Mouse (Mus musculus): ENCODE data around the gene Supv3l1. TPM values are rescaled to one million over a fixed set of nuclear protein-coding genes. Genes with fewer than 3 reads are reported as not detected.

Supv3l1 gene
- 20.8 TPM for polyA plus RNA-seq (2014; fragmentation: Illumina TruSeq; extraction: RNeasy Lipid Tissue Mini Kit (QIAGEN cat#74804))

GRCm38 (mm10) chr10:62449364-62450279 lies at the start of gene Supv3l1, which contains the start of gene 4930507D05Rik:
Gene Supv3l1 (minus strand): TSS chr10:62449738.
Gene 4930507D05Rik (plus strand): TSS chr10:62449489.

GRCm38 (mm10) chr10:62486618-62487415 lies 37.3 kb upstream of the Supv3l1 start, which contains the start of gene Vps26a:
Gene Vps26a (minus strand): TSS chr10:62486805.

GRCm38 (mm10) chr10:62422255-62422654 lies 27.3 kb downstream of the Supv3l1 start, which contains the start of gene Hkdc1:
Gene Hkdc1 (minus strand): TSS chr10:62422491.

GRCm38 (mm10) chr10:62379808-62380207 lies 69.7 kb downstream of the Supv3l1 start, which contains the start of gene Hk1:
Gene Hk1 (minus strand): TSS chr10:62379908.

Other genes with a start within 250 kb of the Supv3l1 start
- gene Tspan15, start 218.5 kb downstream of the Supv3l1 start, polyA plus RNA-seq (2014; fragmentation: Illumina TruSeq; extraction: RNeasy Lipid Tissue Mini Kit (QIAGEN cat#74804)) = 11.9 TPM
- gene Tacr2, start 197.3 kb downstream of the Supv3l1 start, polyA plus RNA-seq (2014; fragmentation: Illumina TruSeq; extraction: RNeasy Lipid Tissue Mini Kit (QIAGEN cat#74804)) = not detected
- gene Hk1, start 69.8 kb downstream of the Supv3l1 start, polyA plus RNA-seq (2014; fragmentation: Illumina TruSeq; extraction: RNeasy Lipid Tissue Mini Kit (QIAGEN cat#74804)) = 5.1 TPM
- not detected for gene Hkdc1, start 27.2 kb downstream of the Supv3l1 start, polyA plus RNA-seq (2014; fragmentation: Illumina TruSeq; extraction: RNeasy Lipid Tissue Mini Kit (QIAGEN cat#74804))
- not detected for gene 4930507D05Rik, start 249 bp downstream of the Supv3l1 start, polyA plus RNA-seq (2014; fragmentation: Illumina TruSeq; extraction: RNeasy Lipid Tissue Mini Kit (QIAGEN cat#74804))
- 232 TPM for gene Vps26a, start 37.1 kb upstream of the Supv3l1 start, polyA plus RNA-seq (2014; fragmentation: Illumina TruSeq; extraction: RNeasy Lipid Tissue Mini Kit (QIAGEN cat#74804))
- gene Srgn, start 77.7 kb upstream of the Supv3l1 start, polyA plus RNA-seq (2014; fragmentation: Illumina TruSeq; extraction: RNeasy Lipid Tissue Mini Kit (QIAGEN cat#74804)) = 132 TPM
- gene Kif1bp, start 128.7 kb upstream of the Supv3l1 start, polyA plus RNA-seq (2014; fragmentation: Illumina TruSeq; extraction: RNeasy Lipid Tissue Mini Kit (QIAGEN cat#74804)) = 30.3 TPM
- 100 TPM for gene Ddx21, start 152.5 kb upstream of the Supv3l1 start, polyA plus RNA-seq (2014; fragmentation: Illumina TruSeq; extraction: RNeasy Lipid Tissue Mini Kit (QIAGEN cat#74804))
- 241 TPM for gene Ddx50, start 201.5 kb upstream of the Supv3l1 start, polyA plus RNA-seq (2014; fragmentation: Illumina TruSeq; extraction: RNeasy Lipid Tissue Mini Kit (QIAGEN cat#74804))

Measured in ovary, adult 10 weeks (tissue).